Mouse (Mus musculus): ENCODE data around the gene Atp6v0e2. TPM values are rescaled to one million over a fixed set of nuclear protein-coding genes. Genes with fewer than 3 reads are reported as not detected.

Atp6v0e2 gene
- polyA plus RNA-seq (2011; ENCODE audit: insufficient read depth, insufficient read length, low replicate concordance, missing spikeins), result 2.2 TPM in 1 of 2 replicates, not detected in the other

DNA sequence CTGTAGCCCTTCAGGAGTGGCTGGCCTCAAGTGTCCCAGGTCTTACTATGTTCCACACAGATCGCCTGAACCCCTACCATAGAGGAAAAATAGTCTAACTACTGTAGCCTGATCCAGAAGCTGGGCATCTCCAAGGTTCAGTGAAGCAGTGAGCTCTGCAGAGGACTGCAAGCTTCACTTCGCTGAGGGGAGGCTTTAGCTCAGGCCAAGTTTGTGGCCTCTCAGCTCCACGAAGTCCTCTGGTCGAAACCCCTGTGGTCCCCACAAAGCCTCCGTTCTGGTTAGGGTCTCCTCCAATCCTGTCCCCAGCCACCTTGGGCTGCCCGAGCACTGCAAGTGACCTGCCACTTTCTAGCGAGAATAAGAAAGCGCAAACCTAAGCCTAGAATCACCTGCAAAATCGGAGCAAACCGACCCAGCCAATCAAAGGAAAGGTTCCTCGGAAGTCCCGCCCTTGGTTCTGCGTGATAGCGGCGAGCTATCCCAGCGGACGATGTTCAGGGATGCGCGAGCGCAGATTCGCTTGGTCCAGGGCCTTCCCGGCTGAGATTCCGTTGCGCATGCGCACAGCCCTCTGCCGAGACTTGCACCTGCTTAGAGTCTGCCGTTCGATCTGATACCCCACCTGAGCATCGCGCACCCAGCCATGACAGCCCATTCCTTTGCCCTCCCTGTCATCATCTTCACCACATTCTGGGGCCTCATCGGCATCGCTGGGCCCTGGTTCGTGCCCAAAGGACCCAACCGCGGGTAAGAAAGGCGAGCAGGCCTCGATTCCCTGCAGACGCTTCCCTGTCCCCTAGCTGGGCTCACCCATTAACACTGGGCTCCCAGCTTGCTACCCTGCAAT, at the start of gene Atp6v0e2:
Gene Atp6v0e2, plus strand, starts transcription at position 511 of the 850 bp plus-strand sequence.
- TF ChIP-seq POLR2A (IDR thresholded peaks at IDR 0.05; ENCODE audit: borderline replicate concordance, control insufficient read depth, low read depth, low read length) (no peak; the same call in 1 of the 2 replicates), CTCF (IDR thresholded peaks at IDR 0.05; ENCODE audit: control insufficient read depth, insufficient read depth, low read length) (no peak)
- Histone ChIP-seq H3K4me1 (ENCODE audit: control insufficient read depth, insufficient read depth, low read length) (no peaks in the 10 kb centered on the region), H3K4me3 (replicated peaks; ENCODE audit: control insufficient read depth, low read depth, low read length) (no peak within 1 kb of the TSS), H3K27ac (ENCODE audit: control insufficient read depth, insufficient read depth, low read depth, low read length, poor library complexity) (no peak within 1 kb of the TSS)
- 62% methylated on average over 38 of the region's 38 CpGs for WGBS

GRCm38 (mm10) chr6:48487747-48488725, 49.4 kb upstream of the Atp6v0e2 start:
- TF ChIP-seq POLR2A (IDR thresholded peaks at IDR 0.05; ENCODE audit: borderline replicate concordance, control insufficient read depth, low read depth, low read length) (no peak), CTCF (IDR thresholded peaks at IDR 0.05; ENCODE audit: control insufficient read depth, insufficient read depth, low read length) (no peak)
- Histone ChIP-seq H3K4me1 (ENCODE audit: control insufficient read depth, insufficient read depth, low read length) (no peaks in the 10 kb centered on the region), H3K4me3 (replicated peaks; ENCODE audit: control insufficient read depth, low read depth, low read length) (no peak overlapping the region), H3K27ac (ENCODE audit: control insufficient read depth, insufficient read depth, low read depth, low read length, poor library complexity) (no peak overlapping the region)
- 15% methylated on average over 21 of the region's 25 CpGs for WGBS

DNA sequence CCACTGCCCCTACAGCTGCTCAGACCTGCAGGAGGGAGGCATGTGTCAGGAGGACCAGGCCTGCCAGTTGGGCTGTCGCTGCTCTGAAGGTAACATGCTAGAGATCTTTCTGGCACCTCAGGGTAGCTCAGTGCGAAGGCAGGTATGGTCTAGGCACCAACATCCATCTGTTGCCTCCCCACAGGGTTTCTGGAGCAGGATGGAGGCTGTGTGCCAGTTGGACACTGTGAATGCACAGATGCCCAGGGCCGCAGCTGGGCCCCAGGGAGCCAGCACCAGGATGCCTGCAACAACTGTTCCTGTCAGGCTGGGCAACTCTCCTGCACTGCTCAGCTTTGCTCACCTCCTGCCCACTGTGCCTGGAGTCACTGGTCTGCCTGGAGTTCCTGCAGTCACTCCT, 47.7 kb upstream of the Atp6v0e2 start:
- H3K27ac ChIP-seq (ENCODE audit: control insufficient read depth, insufficient read depth, low read depth, low read length, poor library complexity), result no peak overlapping the region
- no peak overlapping the region for H3K4me3 ChIP-seq (replicated peaks; ENCODE audit: control insufficient read depth, low read depth, low read length)
- TF ChIP-seq CTCF (IDR thresholded peaks at IDR 0.05; ENCODE audit: control insufficient read depth, insufficient read depth, low read length) (no peak), POLR2A (IDR thresholded peaks at IDR 0.05; ENCODE audit: borderline replicate concordance, control insufficient read depth, low read depth, low read length) (no peak)
- WGBS, result 80% methylated on average over 3 of the region's 3 CpGs
- no peaks in the 10 kb centered on the region for H3K4me1 ChIP-seq (ENCODE audit: control insufficient read depth, insufficient read depth, low read length)

GRCm38 (mm10) chr6:48491361-48491760, 46.1 kb upstream of the Atp6v0e2 start:
- no peaks in the 10 kb centered on the region for H3K4me1 ChIP-seq (ENCODE audit: control insufficient read depth, insufficient read depth, low read length)
- 60% methylated on average over 9 of the region's 9 CpGs for WGBS
- no peak for TF ChIP-seq CTCF (IDR thresholded peaks at IDR 0.05; ENCODE audit: control insufficient read depth, insufficient read depth, low read length)
- H3K4me3 ChIP-seq (replicated peaks; ENCODE audit: control insufficient read depth, low read depth, low read length), result no peak overlapping the region
- H3K27ac ChIP-seq (ENCODE audit: control insufficient read depth, insufficient read depth, low read depth, low read length, poor library complexity), result no peak overlapping the region

GRCm38 (mm10) chr6:48493136-48493730, 44.2 kb upstream of the Atp6v0e2 start:
- no peak overlapping the region for H3K27ac ChIP-seq (ENCODE audit: control insufficient read depth, insufficient read depth, low read depth, low read length, poor library complexity)
- WGBS, result 82% methylated on average over 8 of the region's 8 CpGs

DNA sequence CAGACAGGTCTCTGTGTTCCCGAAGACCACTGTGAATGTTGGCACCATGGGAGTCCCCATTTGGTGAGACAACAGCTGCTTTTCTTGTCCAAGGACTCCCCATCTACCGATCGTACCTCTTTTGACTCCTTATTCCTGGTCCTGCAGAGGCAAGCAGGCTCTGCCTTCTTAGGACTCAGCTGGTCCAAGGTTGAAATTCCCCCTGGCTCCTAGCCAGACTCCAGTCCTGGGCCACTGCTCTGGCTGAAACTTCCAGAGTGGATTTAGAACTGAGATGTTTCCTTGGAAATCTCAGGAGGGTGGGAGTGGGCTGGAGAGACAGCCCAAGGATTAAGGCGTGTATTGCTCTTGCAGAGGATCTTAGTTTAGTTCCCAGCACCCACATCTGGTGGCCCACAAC, 39.9 kb upstream of the Atp6v0e2 start:
- 92% methylated on average over 4 of the region's 4 CpGs for WGBS
- Histone ChIP-seq H3K4me3 (replicated peaks; ENCODE audit: control insufficient read depth, low read depth, low read length) (no peak overlapping the region), H3K4me1 (ENCODE audit: control insufficient read depth, insufficient read depth, low read length) (no peaks in the 10 kb centered on the region; the same call in 1 of the 2 replicates), H3K27ac (ENCODE audit: control insufficient read depth, insufficient read depth, low read depth, low read length, poor library complexity) (no peak overlapping the region)
- TF ChIP-seq CTCF (IDR thresholded peaks at IDR 0.05; ENCODE audit: control insufficient read depth, insufficient read depth, low read length) (no peak), POLR2A (IDR thresholded peaks at IDR 0.05; ENCODE audit: borderline replicate concordance, control insufficient read depth, low read depth, low read length) (no peak)

More at GRCm38 (mm10) chr6:48493136-48493730, 44.2 kb upstream of the Atp6v0e2 start:
- TF ChIP-seq POLR2A (IDR thresholded peaks at IDR 0.05; ENCODE audit: borderline replicate concordance, control insufficient read depth, low read depth, low read length) (no peak), CTCF (IDR thresholded peaks at IDR 0.05; ENCODE audit: control insufficient read depth, insufficient read depth, low read length) (no peak)
- H3K4me3 ChIP-seq (replicated peaks; ENCODE audit: control insufficient read depth, low read depth, low read length), result no peak overlapping the region
- no peaks in the 10 kb centered on the region for H3K4me1 ChIP-seq (ENCODE audit: control insufficient read depth, insufficient read depth, low read length)

DNA sequence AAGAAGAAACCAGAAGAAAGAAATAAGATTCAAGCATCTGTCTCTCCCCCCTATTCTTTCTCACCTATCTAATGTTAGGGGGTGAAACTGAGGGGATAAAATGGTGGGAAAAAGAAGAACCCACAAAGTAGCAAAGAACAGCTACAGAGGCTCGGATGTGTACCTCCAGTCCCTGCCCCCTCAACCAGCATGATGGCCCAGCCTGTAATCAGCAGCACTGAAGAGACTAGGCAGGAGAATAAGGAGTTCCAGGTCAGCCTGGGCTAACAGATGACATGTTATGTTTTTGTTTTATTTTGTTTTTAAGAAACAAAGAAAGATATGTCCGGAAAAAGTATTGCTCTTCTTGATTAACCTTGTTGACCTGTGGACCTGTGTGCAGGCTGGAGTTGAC, 33.6 kb upstream of the Atp6v0e2 start:
- no peak for TF ChIP-seq CTCF (IDR thresholded peaks at IDR 0.05; ENCODE audit: control insufficient read depth, insufficient read depth, low read length)
- no peak for TF ChIP-seq POLR2A (IDR thresholded peaks at IDR 0.05; ENCODE audit: borderline replicate concordance, control insufficient read depth, low read depth, low read length)
- Histone ChIP-seq H3K4me3 (replicated peaks; ENCODE audit: control insufficient read depth, low read depth, low read length) (peak overlapping the region; percentile 70), H3K27ac (ENCODE audit: control insufficient read depth, insufficient read depth, low read depth, low read length, poor library complexity) (no peak overlapping the region), H3K4me1 (ENCODE audit: control insufficient read depth, insufficient read depth, low read length) (no peaks in the 10 kb centered on the region; the same call in 1 of the 2 replicates)
- 5% methylated on average over 2 of the region's 2 CpGs for WGBS
